Mouse (Mus musculus) kidney, postnatal 25 days (tissue): ENCODE measurements at regions not wholly inside any gene's neighbourhood (a gene's known extent, or its start where the extent isn't known, plus 50 kb on each side); places are given as distances from the start of the nearest gene placed in this dataset.

Experiments used
- DNase-seq, 2 experiments: peaks; one replicate each; pipeline ENCODE4 v3.0.0; 2021; ENCODE audit warnings: mixed read lengths in 2 of 2

GRCm38 (mm10) chr14:89477755-89478154 is 1006.6 kb upstream of the Pcdh20 start:
- peak in 1 of 2 experiments; percentile 24 for DNase-seq
